Mouse (Mus musculus) spleen, postnatal 10 days (tissue): ENCODE data around the gene Hnf1a.
"Not testable (repeated sequence)": the region's sequence is repeated elsewhere in the genome, so short reads cannot be mapped to it uniquely, and the experiment has no call there.

Experiments used
- DNase-seq, 2 experiments: peaks; one replicate each; pipeline ENCODE4 v3.0.0; 2021 to 2022; ENCODE audit warnings: low spot score in 2 of 2

The Hnf1a gene

DNA sequence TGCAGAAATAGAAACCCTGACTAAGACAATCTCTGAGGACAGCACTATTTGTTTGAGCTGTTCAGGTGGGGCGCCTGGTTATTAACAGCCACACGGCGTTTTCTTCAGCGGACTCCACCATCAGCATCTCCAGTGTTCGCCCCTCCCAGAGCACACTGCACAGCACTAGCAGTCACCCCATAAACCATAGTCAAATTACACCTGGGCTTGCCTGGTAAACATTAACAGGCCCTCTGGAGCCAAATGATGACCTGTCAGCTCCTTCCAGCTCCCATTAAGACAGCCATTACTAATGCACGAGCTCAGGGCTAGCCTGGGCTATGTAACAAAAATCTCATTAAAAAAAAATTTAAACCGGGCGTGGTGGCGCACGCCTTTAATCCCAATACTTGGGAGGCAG is 25.8 kb downstream of the Hnf1a start:
- no peak for DNase-seq

DNA sequence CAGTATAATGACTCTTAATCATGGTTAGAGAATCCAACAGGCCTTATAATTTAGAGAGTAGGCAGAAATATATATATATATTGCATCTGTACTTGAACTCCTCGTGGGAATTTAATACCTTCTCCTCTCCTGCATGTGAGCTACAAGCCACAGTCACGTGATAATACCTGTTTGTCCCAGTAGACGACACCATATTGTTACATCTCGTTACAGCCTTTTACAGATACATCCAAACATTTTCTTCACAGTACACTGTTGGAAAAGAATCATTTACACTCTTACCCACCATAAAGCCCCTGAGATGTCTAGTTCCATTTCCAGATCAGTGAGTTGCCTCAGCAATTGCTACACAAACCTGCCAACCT is 28.1 kb downstream of the Hnf1a start:
- DNase-seq = no peak

DNA sequence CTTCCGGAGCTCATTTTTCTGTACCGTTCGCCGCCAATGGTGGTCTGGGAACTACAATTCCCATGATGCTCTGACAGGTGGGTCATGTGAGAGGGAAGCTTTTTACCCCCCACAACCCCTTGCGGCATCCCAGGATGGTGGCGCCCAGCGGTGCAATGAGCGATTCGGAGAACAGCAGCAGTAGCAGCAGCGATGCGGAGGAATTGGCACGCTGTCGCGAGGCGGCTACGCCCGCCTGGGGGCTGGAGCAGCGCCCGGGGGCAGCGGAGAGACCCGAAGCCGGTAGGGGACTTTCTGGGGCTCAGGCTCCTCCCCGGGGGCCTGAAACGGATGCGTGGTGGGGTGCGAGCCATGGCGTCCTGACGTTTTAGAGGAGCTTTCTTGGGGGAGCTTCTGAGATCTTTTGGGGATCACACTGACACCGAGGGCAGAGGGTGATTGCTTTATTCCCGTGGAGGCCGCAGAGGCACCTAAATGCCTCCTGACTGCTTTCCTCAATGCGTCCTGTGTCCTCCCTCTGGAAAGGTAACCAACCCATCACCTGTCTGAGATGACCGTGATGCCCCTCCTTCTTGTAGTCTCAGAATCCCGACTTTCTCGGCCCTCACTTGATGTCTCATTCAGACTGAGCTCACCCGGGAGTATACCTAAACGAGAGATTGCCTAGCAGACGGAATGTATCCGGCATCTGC is 28.7 kb downstream of the Hnf1a start, which contains the start of gene 2210016L21Rik:
Gene 2210016L21Rik (plus strand): TSS at position 85 of the 692 bp plus-strand sequence.
- DNase-seq = peak; percentile 74 to 86

DNA sequence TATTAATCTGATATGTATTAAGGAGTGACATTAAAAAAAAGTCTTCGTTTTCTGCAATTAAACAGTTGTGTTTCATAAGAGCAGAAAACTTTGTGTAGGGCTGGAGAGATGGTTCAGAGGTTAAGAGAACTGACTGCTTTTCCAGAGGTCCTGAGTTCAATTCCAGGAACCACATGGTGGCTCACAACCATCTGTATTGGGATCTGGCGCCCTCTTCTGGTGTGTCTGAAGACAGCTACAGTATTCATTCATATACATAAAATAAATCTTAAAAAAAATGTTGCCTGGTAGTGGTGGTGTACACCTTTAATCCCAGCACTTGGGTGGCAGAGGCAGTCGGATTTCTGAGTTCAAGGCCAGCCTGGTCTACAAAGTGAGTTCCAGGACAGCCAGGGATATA is 29.8 kb downstream of the Hnf1a start:
- not testable (repeated sequence) for DNase-seq

DNA sequence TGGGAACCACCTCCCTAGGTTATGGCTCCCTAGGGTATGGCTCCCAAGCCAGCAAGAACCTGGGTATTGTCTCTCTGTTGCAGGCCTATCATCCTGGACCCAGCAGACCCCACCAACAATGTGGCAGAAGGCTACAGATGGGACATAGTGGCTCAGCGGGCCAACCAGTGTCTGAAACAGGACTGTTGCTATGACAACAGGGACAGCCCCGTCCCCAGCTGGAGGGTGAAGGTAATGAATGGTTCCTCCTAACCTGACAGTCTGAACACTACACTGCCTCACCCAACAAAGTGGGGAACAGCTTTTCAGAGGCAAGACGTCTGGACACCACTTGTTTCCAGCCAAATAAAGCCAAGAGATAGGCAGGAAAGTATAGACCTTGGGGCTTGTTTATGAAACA is 35.1 kb downstream of the Hnf1a start:
- no peak for DNase-seq

DNA sequence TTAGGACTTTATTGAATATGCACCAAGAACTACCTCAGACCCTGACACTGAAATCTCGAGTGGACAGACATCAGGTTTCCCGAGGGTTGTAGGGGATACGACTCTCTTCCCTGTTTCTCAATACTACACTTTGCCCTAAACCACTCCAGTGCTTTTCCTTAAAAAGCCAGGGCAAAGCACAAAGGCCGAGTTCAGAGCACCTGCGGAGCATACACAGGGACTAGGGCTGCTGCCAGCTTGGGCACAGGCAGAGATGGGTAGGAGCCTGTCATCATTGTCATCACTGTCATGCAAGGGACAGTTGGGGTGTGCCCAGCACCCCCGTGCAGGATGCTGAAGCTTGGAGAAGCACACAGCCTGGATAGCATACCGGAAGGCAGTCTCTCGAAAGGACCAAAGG is 37.7 kb downstream of the Hnf1a start:
- DNase-seq = no peak

DNA sequence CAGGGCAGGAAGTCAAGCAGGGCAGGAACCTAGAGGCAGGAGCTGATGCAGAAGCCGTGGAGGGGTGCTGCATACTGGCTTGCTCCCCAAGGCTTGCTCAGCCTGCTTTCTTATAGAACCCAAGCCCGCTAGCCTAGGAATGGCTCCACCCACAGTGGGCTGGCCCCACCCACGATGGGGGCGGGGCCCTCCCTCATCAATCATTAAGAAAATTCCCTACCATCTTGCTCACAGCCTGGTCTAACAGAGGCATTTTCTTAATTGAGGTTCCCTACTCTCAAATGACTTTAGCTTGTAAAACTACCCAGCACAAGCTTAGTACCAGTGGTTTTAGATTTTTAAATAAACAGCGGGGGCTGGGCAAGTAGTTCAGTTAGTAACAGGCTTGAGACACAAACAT is 39.3 kb downstream of the Hnf1a start:
- DNase-seq = no peak

DNA sequence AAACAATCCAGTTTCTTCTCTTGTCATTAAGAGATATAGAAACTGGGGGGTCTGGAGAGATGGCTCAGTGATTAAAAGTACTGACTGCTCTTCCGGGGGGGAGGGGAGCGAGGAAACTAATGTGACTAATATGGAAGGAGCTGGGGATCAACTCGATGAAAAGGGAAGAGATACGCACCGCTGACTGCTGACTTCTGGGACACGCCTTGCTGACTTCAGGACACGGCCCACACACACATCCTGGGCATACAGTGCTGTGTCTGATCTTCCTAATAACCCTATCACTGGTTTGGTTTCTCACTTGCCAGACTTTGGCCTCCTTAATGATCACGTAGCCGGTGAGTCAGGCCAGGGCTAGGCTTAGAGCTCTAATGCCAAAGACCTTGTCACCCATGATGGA is 44.1 kb downstream of the Hnf1a start:
- no peak for DNase-seq

DNA sequence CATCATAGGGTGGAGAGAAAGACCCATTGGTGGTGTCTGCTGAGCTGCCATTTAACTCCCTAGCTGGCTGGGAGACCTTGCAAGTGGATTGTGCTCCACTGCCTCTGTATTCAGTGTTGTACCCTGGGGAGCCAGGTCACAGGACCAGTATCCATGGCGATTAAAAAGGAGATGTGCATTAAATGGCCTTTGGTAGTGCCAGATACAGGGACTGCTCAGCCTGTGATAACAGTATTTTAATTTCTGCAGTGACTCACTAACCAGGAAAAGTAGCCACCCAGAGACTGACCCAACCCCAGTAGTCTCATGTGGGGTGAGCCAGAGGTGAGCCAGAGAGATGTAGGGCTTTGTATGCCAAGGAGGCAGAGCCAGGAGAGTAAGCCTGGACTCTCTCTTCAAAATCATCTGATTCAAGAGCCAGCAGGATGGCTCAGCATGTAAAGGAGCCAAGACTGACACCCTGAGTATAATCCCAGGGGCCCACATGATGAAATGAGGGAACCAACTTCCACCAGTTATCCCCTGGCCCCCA is 44.7 kb downstream of the Hnf1a start:
- DNase-seq = no peak

DNA sequence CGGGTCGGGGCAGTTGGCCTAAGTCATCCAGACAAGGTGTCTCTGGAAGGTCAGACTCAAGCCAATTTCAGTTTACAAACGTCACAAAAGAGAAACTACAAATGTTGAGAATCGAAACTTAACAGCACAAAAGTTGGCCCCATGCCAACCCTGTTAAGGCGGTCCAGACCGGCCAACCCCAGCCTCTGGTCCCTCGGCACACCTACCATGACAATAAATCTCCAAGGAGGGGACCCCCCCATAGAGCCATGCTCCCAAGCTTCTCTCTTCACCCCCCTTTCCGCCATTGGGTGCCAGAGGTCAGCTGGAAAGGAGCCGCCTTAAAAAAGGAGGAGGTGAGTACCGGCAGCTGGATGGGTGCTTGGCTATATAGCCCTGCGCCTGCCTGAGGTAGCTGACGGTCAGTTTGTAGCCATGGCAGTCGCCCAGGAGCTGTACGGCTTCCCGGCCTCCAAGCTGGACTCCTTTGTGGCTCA is 47.9 kb downstream of the Hnf1a start, which contains the start of gene Oasl1:
Gene Oasl1 (plus strand): TSS at position 243 of the 476 bp plus-strand sequence.
- peak; percentile 68 to 77 for DNase-seq

DNA sequence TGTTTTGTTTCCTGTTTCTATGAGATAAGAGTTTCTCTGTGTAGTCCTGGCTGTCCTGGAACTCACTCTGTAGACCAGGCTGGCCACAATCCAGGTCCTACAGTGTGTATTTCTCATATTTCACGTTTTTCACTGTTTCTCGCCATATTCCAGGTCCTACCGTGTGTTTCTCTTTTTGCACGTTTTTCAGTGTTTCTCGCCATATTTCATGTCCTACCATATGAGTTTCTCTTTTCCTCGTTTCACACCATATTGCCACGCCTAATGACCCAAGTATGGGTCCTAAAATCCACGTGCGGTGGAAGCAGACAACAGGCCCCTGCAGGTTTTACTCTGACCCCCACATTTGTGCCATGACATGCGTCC is 48.5 kb downstream of the Hnf1a start:
- no peak for DNase-seq

DNA sequence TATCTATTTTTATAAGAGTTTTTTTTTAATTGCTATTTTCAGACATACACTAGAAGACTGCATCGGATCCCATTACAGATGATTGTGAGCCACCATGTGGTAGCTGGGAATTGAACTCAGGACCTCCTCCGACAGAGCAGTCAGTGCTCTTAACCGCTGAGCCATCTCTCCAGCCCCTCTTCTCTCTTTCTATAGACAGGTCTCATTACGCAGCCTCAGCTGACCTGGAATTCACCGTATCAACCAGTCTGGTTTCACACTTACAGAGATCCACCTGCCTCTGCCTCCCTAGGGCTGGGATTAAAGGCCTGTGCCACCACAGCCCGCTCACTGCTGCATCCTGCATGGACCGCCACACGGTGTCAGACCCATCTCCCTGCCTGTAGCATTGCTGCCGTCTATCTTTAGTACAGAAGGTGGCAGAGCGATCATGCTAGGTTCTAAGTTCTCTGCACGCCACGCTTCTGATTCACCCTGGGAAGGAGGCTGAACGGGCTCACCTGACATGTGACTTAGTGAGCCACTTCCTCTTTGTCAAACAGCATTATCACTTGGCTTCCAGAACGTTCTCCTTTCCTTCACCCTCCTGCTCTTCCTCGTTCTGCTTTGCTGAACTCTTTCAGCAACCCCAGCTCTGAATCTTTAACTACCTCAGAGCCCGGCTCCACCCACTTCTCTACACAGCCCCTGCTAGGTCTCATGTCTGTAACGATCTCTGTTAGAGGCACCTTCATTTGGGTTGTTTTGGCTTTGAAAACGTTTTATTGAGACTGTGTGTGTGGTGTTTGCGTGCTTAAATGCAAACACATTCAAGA is 49.1 kb downstream of the Hnf1a start:
- peak; percentile 41 to 69 for DNase-seq

DNA sequence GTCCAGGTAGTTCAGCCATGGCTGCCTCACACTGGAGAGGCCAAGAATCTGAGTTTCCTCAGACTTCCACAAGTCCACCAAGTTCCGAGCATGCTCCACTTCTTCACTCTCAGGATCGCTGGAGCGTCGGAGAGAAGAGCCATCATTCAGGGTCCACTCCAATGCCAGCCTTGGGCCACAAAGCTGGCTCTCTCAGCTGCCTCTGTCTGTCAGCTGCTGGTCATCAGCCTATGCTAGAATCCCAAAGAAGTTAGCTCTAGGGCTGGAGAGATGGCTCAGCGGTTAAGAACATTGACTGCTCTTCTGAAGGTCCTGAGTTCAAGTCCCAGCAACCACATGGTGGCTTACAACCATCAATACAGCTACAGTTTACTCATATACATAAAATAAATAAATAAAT is 53.5 kb downstream of the Hnf1a start:
- not testable (repeated sequence) for DNase-seq

DNA sequence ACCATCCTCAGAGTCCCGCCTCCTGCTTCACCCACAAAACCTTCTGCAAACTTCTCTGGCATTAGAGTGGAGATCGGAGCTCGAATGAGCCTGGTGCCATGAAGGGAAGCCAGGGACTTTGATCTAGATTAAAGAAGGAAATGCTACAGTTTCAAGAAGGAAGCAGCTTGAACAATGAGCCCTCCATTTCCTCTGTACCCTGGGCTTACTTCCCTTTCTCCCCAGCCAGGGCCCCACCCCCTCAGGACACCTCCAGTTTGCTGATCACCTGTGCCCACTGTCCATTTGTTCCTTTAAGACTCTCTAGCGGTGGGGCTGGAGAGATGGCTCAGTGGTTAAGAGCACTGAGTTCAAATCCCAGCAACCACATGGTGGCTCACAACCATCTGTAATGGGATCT is 54.1 kb downstream of the Hnf1a start:
- peak in 1 of 2 experiments; percentile 62 for DNase-seq

DNA sequence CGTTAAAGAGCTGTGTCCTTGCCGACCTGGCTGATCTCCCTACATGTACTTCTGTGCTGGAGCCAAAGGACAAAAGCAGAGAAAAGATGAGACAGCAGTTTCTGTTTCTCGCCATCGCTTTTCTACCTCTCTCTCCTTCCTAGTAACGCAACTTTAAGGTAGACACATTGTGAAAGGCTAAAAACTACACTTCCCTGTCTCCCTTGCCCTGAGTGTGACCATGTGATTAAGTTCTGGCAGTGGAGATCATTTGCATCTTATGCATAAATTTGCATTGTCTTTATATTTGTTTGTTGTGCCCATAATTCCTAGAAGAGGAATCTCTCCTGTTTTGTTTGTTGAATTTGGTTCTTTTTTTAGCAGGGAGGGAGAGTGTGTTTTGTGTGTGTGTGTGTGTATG is 55.0 kb downstream of the Hnf1a start:
- DNase-seq = no peak

DNA sequence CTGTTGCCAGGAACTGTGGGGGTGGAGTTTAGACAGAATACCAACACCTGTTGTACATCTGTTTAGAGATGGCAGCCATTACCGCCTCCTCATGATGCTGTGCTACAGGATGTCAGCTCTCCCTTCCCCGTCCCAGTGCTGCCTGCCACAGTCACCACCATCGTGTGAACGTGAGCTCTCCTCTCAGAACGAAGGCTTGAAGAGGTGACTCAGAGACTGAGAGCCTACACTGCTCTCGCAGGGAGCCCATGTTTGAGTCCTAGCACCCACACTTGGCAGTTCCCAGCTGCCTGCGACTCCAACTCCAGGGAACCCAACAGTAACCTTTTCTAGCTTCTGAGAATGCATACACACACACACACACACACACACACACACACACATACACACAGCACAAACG is 56.0 kb downstream of the Hnf1a start:
- no peak for DNase-seq

DNA sequence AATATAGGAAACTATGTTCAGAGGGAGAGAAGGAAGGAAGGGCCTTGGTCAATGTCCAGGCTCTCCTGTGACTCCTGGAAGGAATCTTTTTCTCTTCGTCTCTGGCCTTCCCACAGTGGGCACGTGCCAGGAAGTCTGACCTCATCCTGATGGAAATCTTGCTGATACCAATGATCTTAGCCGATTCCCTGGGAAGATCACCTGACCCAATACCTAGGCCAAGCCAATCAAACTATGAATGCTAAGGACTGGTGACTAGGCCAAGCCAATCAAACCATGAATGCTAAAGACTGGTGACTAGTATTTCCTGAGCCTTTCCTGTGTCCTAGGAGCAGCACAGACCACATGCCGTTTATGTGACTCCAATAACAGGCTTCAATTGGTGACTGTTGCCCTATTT is 57.2 kb downstream of the Hnf1a start:
- no peak for DNase-seq

DNA sequence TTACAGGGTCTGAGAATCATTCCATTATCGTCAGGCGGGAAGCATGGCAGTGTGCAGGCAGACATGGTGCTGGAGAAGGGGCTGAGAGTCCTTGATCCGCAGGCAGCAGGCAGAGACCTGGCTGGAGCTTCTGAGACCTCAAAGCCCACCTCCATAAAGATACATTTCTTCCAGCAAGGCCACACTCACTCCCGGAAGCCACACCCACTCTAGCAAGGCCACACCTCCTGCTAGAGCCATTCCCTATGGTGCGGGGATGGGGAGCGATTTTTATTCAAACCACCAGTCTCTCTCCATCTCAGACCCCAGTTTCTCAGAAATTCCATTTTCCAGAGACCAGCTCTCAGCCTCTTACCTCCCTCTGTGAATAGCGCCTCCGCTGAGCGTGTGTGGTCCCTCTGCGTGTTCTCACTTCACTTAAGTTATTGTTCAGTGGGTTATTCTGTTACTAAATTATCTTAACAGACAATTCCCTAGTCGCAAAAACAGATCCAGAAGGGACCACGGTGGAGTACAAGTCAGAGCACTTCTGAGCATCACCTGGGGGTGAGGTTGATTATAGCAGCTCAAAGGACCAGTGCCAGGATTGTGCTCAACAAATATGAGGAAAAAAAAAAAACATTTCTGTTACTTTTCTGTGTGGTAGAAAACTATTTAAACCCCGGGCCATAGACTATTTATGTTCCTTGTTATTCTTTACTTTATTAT is 62.1 kb downstream of the Hnf1a start:
- no peak for DNase-seq

DNA sequence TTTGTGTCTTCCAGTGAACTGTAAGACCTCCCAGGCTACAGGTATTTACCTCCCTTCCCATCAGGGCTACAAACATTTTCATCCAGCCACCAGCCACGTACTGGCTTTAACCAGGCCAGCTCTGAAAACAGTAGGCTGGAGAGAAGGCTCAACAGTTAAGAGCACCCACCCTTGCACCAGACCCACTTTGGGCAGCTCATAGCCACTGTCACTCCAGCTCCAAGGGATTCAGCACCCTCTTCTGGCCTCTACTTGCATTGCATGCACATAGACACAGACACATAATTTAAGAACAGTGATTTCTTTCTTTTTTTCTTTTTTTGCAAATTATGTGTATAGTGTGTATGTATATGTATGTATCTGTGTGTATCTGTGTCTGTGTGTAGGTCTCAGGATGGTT is 68.5 kb downstream of the Hnf1a start:
- DNase-seq = peak; percentile 23 to 69
